ENCODE assay signal across 8 mouse cellular contexts in genomic region chr1:160044237-160045021, GRCm38 (mm10). TPM values are rescaled to one million over a fixed set of nuclear protein-coding genes. Genes with fewer than 3 reads are reported as not detected.
A peak's percentile ranks its signal among the peaks of the same experiment; 100 is the strongest.
DNase-seq lines count a peak whose midpoint lies in the region; ATAC-seq and TF ChIP-seq lines count a peak whose summit lies in the region.

Gene 4930523C07Rik (plus strand): TSS chr1:160044382.

- peak within 1 kb of the TSS; percentile 50 for H3K9ac ChIP-seq in intestine, embryonic 14.5 days (ENCODE audit: low read length)
- H3K9ac ChIP-seq in liver, embryonic 16.5 days (ENCODE audit: low read depth, low read length): peak within 1 kb of the TSS; percentile 80

- no peaks in the 10 kb centered on the region for H3K36me3 ChIP-seq in intestine, embryonic 14.5 days (ENCODE audit: control insufficient read depth, insufficient read depth, low read length)
- no peaks in the 10 kb centered on the region for H3K36me3 ChIP-seq in liver, embryonic 16.5 days (ENCODE audit: control insufficient read depth, insufficient read depth)

- peak within 1 kb of the TSS; percentile 65 for H3K4me2 ChIP-seq in intestine, embryonic 14.5 days (ENCODE audit: low read length)
- H3K4me2 ChIP-seq in liver, embryonic 16.5 days (ENCODE audit: low read depth, low read length): peak within 1 kb of the TSS; percentile 77

- WGBS in intestine, embryonic 14.5 days: 2% methylated on average over 33 of the region's 33 CpGs
- under 1% methylated on average over 33 of the region's 33 CpGs for WGBS in liver, embryonic 16.5 days (ENCODE audit: insufficient replicate concordance)

- ATAC-seq in intestine, embryonic 14.5 days (replicated peaks; ENCODE audit: low FRiP score, low TSS enrichment, low read depth): peak; percentile 87
- peak; percentile 85 for ATAC-seq in liver, embryonic 16.5 days (ENCODE audit: low read depth)

- H3K27me3 ChIP-seq in intestine, embryonic 14.5 days (replicated peaks; ENCODE audit: control insufficient read depth, insufficient read depth, low read length): no peaks in the 10 kb centered on the region
- H3K27me3 ChIP-seq in liver, embryonic 16.5 days (ENCODE audit: control insufficient read depth, insufficient read depth, low read depth, low read length): no peaks in the 10 kb centered on the region

- DNase-seq in 3134 (ENCODE audit: extremely low read depth, insufficient read length, low spot score): peak; percentile 77
- peak; percentile 84 for DNase-seq in T-cell, adult 2 months (ENCODE audit: low spot score)
- peak in 1 of 2 experiments; percentile 69 for DNase-seq in gastrocnemius, postnatal 4 days (ENCODE audit: low spot score in 2 of 2)
- peak; percentile 74 for DNase-seq in intestine, embryonic 14.5 days (ENCODE audit: low spot score)
- peak; percentile 42 for DNase-seq in neural tube, embryonic 10.5 days (ENCODE audit: extremely low spot score, low spot score)
- peak; percentile 58 for DNase-seq in testis, postnatal 14 days (ENCODE audit: low spot score)

- no peak for TF ChIP-seq CTCF in cortical plate, adult 2 months (IDR thresholded peaks at IDR 0.05; ENCODE audit: extremely low read depth, insufficient read depth, low read length)

- H3K27ac ChIP-seq in cortical plate, adult 2 months (ENCODE audit: insufficient read depth, low read length): no peak within 1 kb of the TSS
- no peak within 1 kb of the TSS for H3K27ac ChIP-seq in intestine, embryonic 14.5 days (ENCODE audit: low read depth)
- H3K27ac ChIP-seq in liver, embryonic 16.5 days (ENCODE audit: low read length): peak within 1 kb of the TSS; percentile 86

- peak within 1 kb of the TSS; percentile 30 for H3K4me3 ChIP-seq in cortical plate, adult 2 months (ENCODE audit: insufficient read depth, low read length)
- peak within 1 kb of the TSS; percentile 42 for H3K4me3 ChIP-seq in intestine, embryonic 14.5 days (ENCODE audit: low read depth, low read length)
- H3K4me3 ChIP-seq in liver, embryonic 16.5 days (ENCODE audit: low read depth, low read length): peak within 1 kb of the TSS; percentile 77

- H3K9me3 ChIP-seq in intestine, embryonic 14.5 days (ENCODE audit: control insufficient read depth, low read length): no peaks in the 10 kb centered on the region
- no peaks in the 10 kb centered on the region for H3K9me3 ChIP-seq in liver, embryonic 16.5 days (replicated peaks; ENCODE audit: control insufficient read depth, low read length)

- no peak for TF ChIP-seq POLR2A in cortical plate, adult 2 months (IDR thresholded peaks at IDR 0.05; ENCODE audit: extremely low read depth, insufficient read depth, low read length)

- no peaks in the 10 kb centered on the region for H3K4me1 ChIP-seq in cortical plate, adult 2 months (ENCODE audit: control insufficient read depth, insufficient read depth, low read length)
- H3K4me1 ChIP-seq in intestine, embryonic 14.5 days (replicated peaks; ENCODE audit: control insufficient read depth, insufficient read depth, low read length): peaks cover 5% of the 10 kb centered on the region; the same call in 1 of the 2 replicates
- peaks cover 31% of the 10 kb centered on the region for H3K4me1 ChIP-seq in liver, embryonic 16.5 days (ENCODE audit: control insufficient read depth, low read depth, low read length)

RNA-seq across cellular contexts. Expression of gene 4930523C07Rik, which starts in this region (rescaled TPM):
- polyA plus RNA-seq in cortical plate, adult 2 months (2012; rRNA removed): 1.6 and 2.0 TPM in 2 replicates
- total RNA-seq in gastrocnemius, postnatal 4 days (2021): 10 to 100 TPM; 13.5 to 16.9 TPM
- polyA plus RNA-seq in intestine, embryonic 14.5 days (2014; fragmentation: Nextera tagmentation; extraction: Ambion mirVana): 5.1 and 7.3 TPM in 2 replicates
- polyA plus RNA-seq in liver, embryonic 16.5 days (2015; fragmentation: Nextera tagmentation; extraction: Ambion mirVana): 23.8 and 26.8 TPM in 2 replicates
